Mouse (Mus musculus) small intestine, adult 2 months (tissue): ENCODE data around the gene Nr5a2.

ENCODE experiments used
- CTCF ChIP-seq: fragments of 200-500 bp; IDR thresholded peaks from 2 replicates; pipeline ENCODE4 v1.5.1; 2012; ENCODE audit warnings: low read depth, mild to moderate bottlenecking, control low read depth, inconsistent platforms, low read length, moderate library complexity, mixed read lengths; ENCODE audit not compliant: insufficient replicate concordance, insufficient read length; ENCODE audit errors: extremely low read depth
- POLR2A ChIP-seq: fragments of 200-500 bp; IDR thresholded peaks from 2 replicates; pipeline ENCODE4 v1.6.1; 2012; ENCODE audit warnings: low read depth, mild to moderate bottlenecking, control low read depth, inconsistent platforms, low read length, moderate library complexity

DNA sequence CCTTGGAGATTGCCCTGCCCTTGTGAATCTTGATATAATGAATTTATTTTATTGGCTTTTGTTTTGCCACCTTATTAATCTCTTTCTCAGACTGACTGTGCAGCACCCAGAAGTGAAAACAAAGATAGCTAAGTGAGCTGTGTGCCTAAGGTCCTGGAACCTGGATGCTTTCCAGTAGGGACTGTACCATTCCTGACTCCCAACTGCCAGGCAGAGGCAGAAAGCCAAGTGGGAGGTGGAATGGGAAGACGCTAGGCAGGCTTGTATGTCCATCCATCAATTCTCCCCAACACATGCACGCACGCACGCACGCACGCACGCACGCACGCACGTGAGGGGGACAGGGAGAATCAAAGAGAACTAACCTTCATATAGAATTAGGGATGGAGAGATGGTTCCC, 26.2 kb downstream of the Nr5a2 start:
- TF ChIP-seq CTCF, result no peak
- TF ChIP-seq POLR2A, result no peak
